Mouse (Mus musculus) liver, embryonic 12.5 days (tissue): ENCODE measurements at regions not wholly inside any gene's neighbourhood (a gene's known extent, or its start where the extent isn't known, plus 50 kb on each side); places are given as distances from the start of the nearest gene placed in this dataset.

ENCODE experiments used
- ATAC-seq: fragments of 200-750 bp; cut with Nextera tagmentation; 2 replicates; pipeline ENCODE4 v1.8.0; 2017; ENCODE audit warnings: moderate number of reproducible peaks, mild to moderate bottlenecking, moderate library complexity
- H3K27ac ChIP-seq: fragments of 300-500 bp; sonication (generic); 2 replicates; pipeline ENCODE4 v1.5.1; 2016; ENCODE audit warnings: mild to moderate bottlenecking
- H3K27me3 ChIP-seq: fragments of 300-500 bp; sonication (generic); replicated peaks from 2 replicates; pipeline ENCODE4 v1.6.1; 2016; ENCODE audit warnings: mild to moderate bottlenecking, moderate library complexity
- H3K36me3 ChIP-seq: fragments of 300-500 bp; sonication (generic); 2 replicates; pipeline ENCODE4 v1.6.1; 2016; ENCODE audit warnings: mild to moderate bottlenecking, moderate library complexity
- H3K4me1 ChIP-seq: fragments of 300-500 bp; sonication (generic); 2 replicates; pipeline ENCODE4 v1.6.1; 2016
- H3K4me2 ChIP-seq: fragments of 300-500 bp; sonication (generic); 2 replicates; pipeline ENCODE4 v1.6.1; 2016; ENCODE audit warnings: mild to moderate bottlenecking, moderate library complexity
- H3K4me3 ChIP-seq: fragments of 300-500 bp; sonication (generic); 2 replicates; pipeline ENCODE4 v1.5.1; 2016; ENCODE audit warnings: mild to moderate bottlenecking, moderate library complexity
- H3K9ac ChIP-seq: fragments of 300-500 bp; sonication (generic); 2 replicates; pipeline ENCODE4 v1.6.1; 2016; ENCODE audit warnings: mild to moderate bottlenecking, moderate library complexity
- H3K9me3 ChIP-seq: fragments of 300-500 bp; sonication (generic); replicated peaks from 2 replicates; pipeline ENCODE4 v1.6.1; 2016; ENCODE audit warnings: mild to moderate bottlenecking, moderate library complexity
- WGBS: fragments of 180-500 bp; shearing (Covaris S2); methylation state at CpG from one replicate; pipeline ENCODE4 v1.1.7; 2016; ENCODE audit not compliant: insufficient replicate concordance; 5-methylcytosine and 5-hydroxymethylcytosine counted together

GRCm38 (mm10) chr16:12936571-12936970, 172.9 kb upstream of the Ercc4 start:
- ATAC-seq: no peak
- no peaks in the 10 kb centered on the region for H3K27me3 ChIP-seq
- no peak overlapping the region for H3K9ac ChIP-seq
- WGBS: 49% methylated on average over 2 of the region's 2 CpGs
- no peaks in the 10 kb centered on the region for H3K4me1 ChIP-seq
- H3K36me3 ChIP-seq: no peaks in the 10 kb centered on the region
- H3K9me3 ChIP-seq: no peaks in the 10 kb centered on the region
- no peak overlapping the region for H3K4me2 ChIP-seq
- H3K27ac ChIP-seq: no peak overlapping the region
- no peak overlapping the region for H3K4me3 ChIP-seq

DNA sequence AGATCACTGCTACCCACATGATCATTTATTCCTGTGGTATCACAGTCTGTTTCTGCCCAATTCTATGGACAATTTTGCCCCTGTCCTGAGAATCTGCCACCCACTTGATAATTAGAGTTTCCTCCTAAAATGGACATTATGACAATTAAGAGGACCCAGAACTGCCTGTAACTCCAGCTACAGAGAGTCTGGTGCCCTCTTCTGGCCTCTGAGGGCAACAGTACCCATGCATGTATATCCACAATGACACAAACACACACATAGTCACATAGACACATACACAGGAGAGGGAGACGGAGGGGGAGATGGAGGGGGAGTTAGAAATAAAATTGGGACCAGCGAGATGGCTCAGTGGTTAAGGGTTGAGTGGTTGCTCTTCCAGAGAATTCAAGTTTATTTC, 170.9 kb upstream of the Ercc4 start:
- H3K9ac ChIP-seq: no peak overlapping the region
- 68% methylated on average over 2 of the region's 2 CpGs for WGBS
- no peak overlapping the region for H3K27ac ChIP-seq
- H3K9me3 ChIP-seq: no peaks in the 10 kb centered on the region
- ATAC-seq: no peak
- H3K4me2 ChIP-seq: no peak overlapping the region
- no peaks in the 10 kb centered on the region for H3K27me3 ChIP-seq
- H3K4me1 ChIP-seq: no peaks in the 10 kb centered on the region
- H3K36me3 ChIP-seq: no peaks in the 10 kb centered on the region
- H3K4me3 ChIP-seq: no peak overlapping the region

DNA sequence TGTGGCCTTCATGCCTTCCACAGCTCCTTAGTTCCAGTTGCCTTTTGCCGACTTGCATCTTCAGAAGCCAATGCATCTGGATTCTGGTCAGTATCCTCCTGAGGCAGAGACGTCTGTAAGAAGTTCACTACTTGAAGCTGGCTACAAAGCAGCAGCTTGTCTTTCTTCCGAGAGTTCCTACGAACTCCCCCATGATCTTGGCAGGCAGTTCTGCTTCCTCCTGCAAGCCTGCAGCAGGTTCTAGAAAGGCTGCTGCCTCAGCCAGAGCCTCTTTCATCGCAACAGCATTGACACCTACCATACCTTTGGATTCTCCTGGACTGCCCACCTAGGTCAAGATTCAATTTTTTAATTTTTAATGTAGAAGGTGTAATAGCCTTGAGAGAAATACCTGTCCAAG, 158.3 kb upstream of the Ercc4 start:
- H3K9me3 ChIP-seq: no peaks in the 10 kb centered on the region
- H3K4me1 ChIP-seq: no peaks in the 10 kb centered on the region
- 67% methylated on average over 5 of the region's 5 CpGs for WGBS
- H3K27ac ChIP-seq: no peak overlapping the region
- H3K27me3 ChIP-seq: no peaks in the 10 kb centered on the region
- H3K4me3 ChIP-seq: no peak overlapping the region
- H3K9ac ChIP-seq: no peak overlapping the region
- no peak overlapping the region for H3K4me2 ChIP-seq
- no peaks in the 10 kb centered on the region for H3K36me3 ChIP-seq
- no peak for ATAC-seq

DNA sequence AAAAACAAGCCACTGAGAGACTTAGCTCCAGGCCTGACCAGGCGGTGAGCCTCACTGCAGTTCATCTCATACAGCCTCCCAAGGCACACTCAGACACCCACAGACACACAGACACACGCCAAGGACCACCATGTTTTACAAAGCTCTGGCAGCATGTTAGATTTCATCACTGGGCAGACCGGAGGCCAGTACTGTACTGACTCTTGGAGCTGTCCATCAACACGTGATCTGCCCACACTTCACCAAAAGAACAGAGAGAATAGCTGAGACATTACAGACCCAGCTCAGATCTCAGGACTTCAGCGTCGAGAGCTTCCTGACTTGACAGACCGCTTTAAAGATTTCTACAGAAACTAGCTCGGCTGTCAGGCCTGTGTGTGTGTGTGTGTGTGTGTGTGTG, 155.5 kb upstream of the Ercc4 start:
- Histone ChIP-seq H3K36me3 (no peaks in the 10 kb centered on the region), H3K4me3 (no peak overlapping the region), H3K4me2 (no peak overlapping the region), H3K9me3 (no peaks in the 10 kb centered on the region), H3K4me1 (no peaks in the 10 kb centered on the region), H3K27ac (no peak overlapping the region), H3K27me3 (no peaks in the 10 kb centered on the region), H3K9ac (no peak overlapping the region)
- ATAC-seq: no peak
- 50% methylated on average over 8 of the region's 8 CpGs for WGBS

- no peaks in the 10 kb centered on the region for H3K9me3 ChIP-seq
- no peak overlapping the region for H3K9ac ChIP-seq
- no peak overlapping the region for H3K27ac ChIP-seq
- H3K4me1 ChIP-seq: no peaks in the 10 kb centered on the region
- no peak overlapping the region for H3K4me3 ChIP-seq
- WGBS: 48% methylated on average over 3 of the region's 3 CpGs
- no peak overlapping the region for H3K4me2 ChIP-seq
- ATAC-seq: no peak
- H3K36me3 ChIP-seq: no peaks in the 10 kb centered on the region
- H3K27me3 ChIP-seq: no peaks in the 10 kb centered on the region
Observed at GRCm38 (mm10) chr16:12956416-12956815, 153.1 kb upstream of the Ercc4 start.

DNA sequence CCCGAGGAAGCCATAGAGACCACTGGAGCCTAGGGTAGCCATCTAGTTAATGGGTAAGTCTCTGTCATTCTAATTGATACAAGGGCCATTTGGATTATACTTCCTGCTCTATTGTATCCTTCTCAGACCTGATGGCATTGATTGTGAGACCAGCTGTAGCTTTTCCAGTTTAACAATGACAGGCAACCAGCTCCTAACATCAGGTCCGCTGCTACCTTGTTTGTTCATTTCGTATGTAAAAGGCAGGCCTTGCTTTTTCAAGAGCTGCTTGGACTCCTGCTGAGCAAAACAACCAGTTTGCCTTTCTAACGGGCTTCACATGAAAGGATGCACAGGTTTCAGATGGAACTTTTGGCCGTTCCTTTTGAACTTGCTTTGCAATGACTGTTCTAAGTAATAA, 148.6 kb upstream of the Ercc4 start:
- 59% methylated on average over 5 of the region's 5 CpGs for WGBS

DNA sequence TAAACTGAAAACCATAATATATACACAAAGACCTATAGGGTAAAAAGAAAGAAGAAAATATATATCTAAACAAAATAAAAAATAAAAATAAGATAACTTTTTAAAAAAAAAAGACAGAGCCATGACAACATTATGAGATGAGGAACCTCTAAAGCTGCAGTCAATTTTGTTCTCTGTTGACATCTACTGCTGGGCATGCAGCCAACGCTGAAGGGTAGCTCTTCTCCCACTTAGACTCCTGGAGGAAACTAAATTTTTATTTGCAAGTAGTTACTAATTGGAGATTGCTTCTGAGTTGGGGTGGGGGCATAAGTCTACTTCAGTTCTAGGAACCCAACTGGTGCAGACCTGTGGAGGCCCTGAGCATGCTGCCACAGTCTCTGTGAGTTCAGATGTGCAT, 126.8 kb upstream of the Ercc4 start:
- Histone ChIP-seq H3K4me2 (no peak overlapping the region), H3K27ac (no peak overlapping the region), H3K4me1 (no peaks in the 10 kb centered on the region), H3K9ac (no peak overlapping the region), H3K4me3 (no peak overlapping the region), H3K27me3 (no peaks in the 10 kb centered on the region), H3K9me3 (no peaks in the 10 kb centered on the region), H3K36me3 (no peaks in the 10 kb centered on the region)
- ATAC-seq: no peak
- 49% methylated on average over 1 of the region's 1 CpGs for WGBS

More for the DNA sequence above, 148.6 kb upstream of the Ercc4 start:
- no peak overlapping the region for H3K27ac ChIP-seq
- ATAC-seq: no peak
- no peaks in the 10 kb centered on the region for H3K27me3 ChIP-seq
- H3K4me1 ChIP-seq: no peaks in the 10 kb centered on the region
- H3K9me3 ChIP-seq: no peaks in the 10 kb centered on the region
- no peak overlapping the region for H3K9ac ChIP-seq
- no peak overlapping the region for H3K4me3 ChIP-seq
- H3K4me2 ChIP-seq: no peak overlapping the region
- H3K36me3 ChIP-seq: no peaks in the 10 kb centered on the region

- Histone ChIP-seq H3K27ac (no peak overlapping the region), H3K9me3 (no peaks in the 10 kb centered on the region), H3K9ac (no peak overlapping the region), H3K27me3 (no peaks in the 10 kb centered on the region), H3K4me1 (no peaks in the 10 kb centered on the region), H3K4me2 (no peak overlapping the region), H3K36me3 (no peaks in the 10 kb centered on the region), H3K4me3 (no peak overlapping the region)
- 52% methylated on average over 1 of the region's 1 CpGs for WGBS
- no peak for ATAC-seq
Observed at GRCm38 (mm10) chr16:13001288-13001880, 108.1 kb upstream of the Ercc4 start.

DNA sequence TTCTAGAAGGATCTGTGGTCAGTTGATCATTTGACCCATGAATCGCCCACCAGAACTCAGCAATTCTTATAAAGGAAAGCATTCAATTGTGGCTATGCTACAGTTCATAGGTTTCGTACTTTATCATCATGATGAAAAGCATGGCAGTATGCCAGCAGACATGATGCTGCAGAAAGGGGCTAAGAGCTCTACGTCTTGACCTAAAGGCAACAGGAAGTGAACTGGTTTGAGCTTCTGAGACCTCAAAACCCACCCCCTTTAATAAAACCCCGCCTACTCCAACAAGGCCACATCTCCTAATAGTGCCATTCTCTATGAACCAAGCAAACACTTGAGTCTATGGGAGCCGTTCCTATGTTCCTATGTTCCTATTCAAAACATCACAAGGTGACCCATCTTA, 96.6 kb upstream of the Ercc4 start:
- Histone ChIP-seq H3K27me3 (no peaks in the 10 kb centered on the region), H3K4me2 (no peak overlapping the region), H3K36me3 (no peaks in the 10 kb centered on the region), H3K27ac (no peak overlapping the region), H3K9ac (no peak overlapping the region), H3K4me1 (no peaks in the 10 kb centered on the region), H3K9me3 (no peaks in the 10 kb centered on the region), H3K4me3 (no peak overlapping the region)
- ATAC-seq: no peak
- 55% methylated on average over 5 of the region's 5 CpGs for WGBS

- no peak for ATAC-seq
- H3K27me3 ChIP-seq: no peaks in the 10 kb centered on the region
- H3K4me2 ChIP-seq: no peak overlapping the region
- H3K4me3 ChIP-seq: no peak overlapping the region
- no peak overlapping the region for H3K9ac ChIP-seq
- 57% methylated on average over 10 of the region's 10 CpGs for WGBS
- H3K36me3 ChIP-seq: no peaks in the 10 kb centered on the region
- no peaks in the 10 kb centered on the region for H3K9me3 ChIP-seq
- no peaks in the 10 kb centered on the region for H3K4me1 ChIP-seq
- H3K27ac ChIP-seq: no peak overlapping the region
Observed at GRCm38 (mm10) chr16:13013891-13014644, 95.4 kb upstream of the Ercc4 start.

DNA sequence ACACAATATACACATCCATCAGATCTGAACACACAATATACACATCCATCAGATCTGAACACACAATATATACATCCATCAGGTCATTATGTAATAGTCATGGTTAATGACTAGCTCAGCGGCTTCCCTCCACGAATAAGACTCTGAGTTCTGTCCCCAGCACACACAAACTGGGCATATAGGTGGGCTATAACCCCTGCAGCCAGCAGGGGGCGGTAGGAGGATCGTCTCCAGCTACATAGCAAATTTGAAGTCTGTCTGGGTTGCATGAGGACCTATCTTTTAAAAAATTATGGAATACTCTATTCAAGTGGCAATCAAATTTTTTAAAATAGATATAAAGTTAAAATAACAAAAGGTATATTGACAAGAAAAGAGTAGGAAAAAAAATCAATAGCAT, 86.6 kb upstream of the Ercc4 start:
- Histone ChIP-seq H3K4me2 (no peak overlapping the region), H3K27me3 (no peaks in the 10 kb centered on the region), H3K4me3 (no peak overlapping the region), H3K36me3 (no peaks in the 10 kb centered on the region), H3K9ac (no peak overlapping the region), H3K27ac (no peak overlapping the region), H3K9me3 (no peaks in the 10 kb centered on the region), H3K4me1 (no peaks in the 10 kb centered on the region)
- 26% methylated on average over 4 of the region's 4 CpGs for WGBS
- ATAC-seq: no peak

DNA sequence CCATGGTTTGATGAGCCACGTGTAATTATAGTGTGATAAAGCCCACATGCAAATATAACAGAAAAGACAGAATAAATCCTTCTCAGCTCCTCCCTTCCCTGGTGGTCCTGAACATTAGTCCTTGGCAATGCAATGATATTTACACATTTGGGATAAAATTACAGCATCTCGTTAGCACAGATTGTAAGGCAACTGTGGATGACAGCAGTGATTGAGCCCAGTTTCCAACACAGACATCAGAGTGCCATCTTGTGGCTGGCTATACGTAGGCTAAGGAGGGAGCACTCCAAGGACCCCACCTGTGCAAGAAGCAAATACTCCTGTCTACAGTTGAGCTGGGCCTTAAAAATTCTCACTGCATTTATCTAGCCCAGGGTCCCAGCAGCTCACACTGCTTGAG, 84.1 kb upstream of the Ercc4 start:
- Histone ChIP-seq H3K9ac (no peak overlapping the region), H3K36me3 (no peaks in the 10 kb centered on the region), H3K9me3 (no peaks in the 10 kb centered on the region), H3K27ac (no peak overlapping the region), H3K4me2 (no peak overlapping the region), H3K4me3 (no peak overlapping the region), H3K27me3 (no peaks in the 10 kb centered on the region), H3K4me1 (no peaks in the 10 kb centered on the region)
- ATAC-seq: no peak
- 36% methylated on average over 3 of the region's 3 CpGs for WGBS

GRCm38 (mm10) chr16:13034136-13034535, 75.3 kb upstream of the Ercc4 start:
- WGBS: 70% methylated on average over 5 of the region's 5 CpGs
- H3K9me3 ChIP-seq: no peaks in the 10 kb centered on the region
- H3K4me3 ChIP-seq: no peak overlapping the region
- no peaks in the 10 kb centered on the region for H3K4me1 ChIP-seq
- no peaks in the 10 kb centered on the region for H3K36me3 ChIP-seq
- no peaks in the 10 kb centered on the region for H3K27me3 ChIP-seq
- H3K4me2 ChIP-seq: no peak overlapping the region
- H3K27ac ChIP-seq: no peak overlapping the region
- H3K9ac ChIP-seq: no peak overlapping the region
- ATAC-seq: no peak
